Mouse (Mus musculus) CH12.LX (cell line): ENCODE results near the gene Ptpn23. TPM values are rescaled to one million over a fixed set of nuclear protein-coding genes. Genes with fewer than 3 reads are reported as not detected.

ENCODE experiments used
- DNase-seq: peaks from one replicate; pipeline ENCODE4 v3.0.0-alpha.2; 2013; ENCODE audit errors: extremely low read depth
- H3K27ac ChIP-seq: 2 replicates; pipeline ENCODE4 v1.5.1; 2012; ENCODE audit warnings: low read depth, mild to moderate bottlenecking, control low read depth, moderate library complexity; ENCODE audit not compliant: insufficient read depth
- H3K27me3 ChIP-seq: replicated peaks from 2 replicates; pipeline ENCODE3; 2012; ENCODE audit warnings: inconsistent platforms
- H3K36me3 ChIP-seq, 2 experiments: replicated peaks in 1 of 2; 2 replicates each; pipeline versions ENCODE3 to v1.6.1; 2012; ENCODE audit warnings: inconsistent platforms in 1 of 2, low read length in 1 of 2, mild to moderate bottlenecking in 1 of 2, mixed read lengths in 1 of 2, moderate library complexity in 1 of 2; ENCODE audit not compliant: control insufficient read depth in 1 of 2, insufficient read depth in 1 of 2
- H3K4me1 ChIP-seq, 2 experiments: 2 replicates each; pipeline ENCODE4 v1.6.1; 2012; ENCODE audit warnings: inconsistent platforms in 1 of 2, moderate library complexity in 1 of 2; ENCODE audit not compliant: insufficient read depth in 2 of 2, control insufficient read depth in 1 of 2
- H3K4me2 ChIP-seq: 2 replicates; pipeline ENCODE4 v1.6.1; 2012; ENCODE audit warnings: low read depth, mild to moderate bottlenecking, control low read depth; ENCODE audit not compliant: poor library complexity, insufficient read depth, severe bottlenecking
- H3K4me3 ChIP-seq, 3 experiments: fragments of 150-350 bp in 1 of 3; sonication (generic) in 1 of 3; replicated peaks in 1 of 3; 2 replicates each; pipeline versions ENCODE3 to v1.5.1; 2011 to 2012; ENCODE audit warnings: low read depth in 2 of 3, low read length in 2 of 3, mild to moderate bottlenecking in 2 of 3, moderate library complexity in 2 of 3, control low read depth in 1 of 3, improper control_type of control experiment in 1 of 3, inconsistent platforms in 1 of 3, mixed read lengths in 1 of 3; ENCODE audit not compliant: poor library complexity in 1 of 3
- H3K79me2 ChIP-seq: replicated peaks from 2 replicates; pipeline ENCODE4 v1.6.1; 2012; ENCODE audit warnings: mild to moderate bottlenecking, moderate library complexity; ENCODE audit not compliant: control insufficient read depth, poor library complexity, insufficient read depth, severe bottlenecking; ENCODE audit errors: extremely low read depth
- H3K9ac ChIP-seq: 2 replicates; pipeline ENCODE4 v1.6.1; 2012; ENCODE audit warnings: low read depth, mild to moderate bottlenecking, control low read depth, moderate library complexity; ENCODE audit not compliant: insufficient read depth
- H3K9me3 ChIP-seq: replicated peaks from 2 replicates; pipeline ENCODE3; 2012; ENCODE audit warnings: low read length, inconsistent platforms, mixed read lengths
- BHLHE40 ChIP-seq: IDR thresholded peaks from 2 replicates; pipeline ENCODE4 v1.6.1; 2011; ENCODE audit warnings: mild to moderate bottlenecking, low read depth, low read length, improper control_type of control experiment
- CHD2 ChIP-seq: IDR thresholded peaks from 2 replicates; pipeline ENCODE4 v1.6.1; 2011; ENCODE audit warnings: low read length, improper control_type of control experiment
- EP300 ChIP-seq: IDR thresholded peaks from 2 replicates; pipeline ENCODE4 v1.6.1; 2011; ENCODE audit warnings: low read length, improper control_type of control experiment
- GABPA ChIP-seq: IDR thresholded peaks from 2 replicates; pipeline ENCODE4 v1.6.1; 2012; ENCODE audit warnings: low read depth, low read length, improper control_type of control experiment, inconsistent platforms; ENCODE audit not compliant: insufficient replicate concordance
- HCFC1 ChIP-seq: IDR thresholded peaks from 2 replicates; pipeline ENCODE4 v1.6.1; 2012; ENCODE audit warnings: low read depth, mild to moderate bottlenecking, inconsistent platforms, low read length, improper control_type of control experiment
- IRF4 ChIP-seq: IDR thresholded peaks from 2 replicates; pipeline ENCODE4 v1.6.1; 2014; ENCODE audit warnings: low read depth, mild to moderate bottlenecking, inconsistent platforms, low read length, improper control_type of control experiment
- JUN ChIP-seq: IDR thresholded peaks from 2 replicates; pipeline ENCODE4 v1.6.1; 2011; ENCODE audit warnings: low read depth, mild to moderate bottlenecking, low read length, improper control_type of control experiment, moderate library complexity; ENCODE audit not compliant: insufficient read depth
- KAT2A ChIP-seq: IDR thresholded peaks from 2 replicates; pipeline ENCODE4 v1.6.1; 2012; ENCODE audit warnings: low read length, improper control_type of control experiment, inconsistent platforms; ENCODE audit not compliant: insufficient replicate concordance
- MAFK ChIP-seq: IDR thresholded peaks from 2 replicates; pipeline ENCODE4 v1.6.1; 2011; ENCODE audit warnings: low read length, improper control_type of control experiment; ENCODE audit not compliant: insufficient replicate concordance
- MEF2A ChIP-seq: IDR thresholded peaks from 2 replicates; pipeline ENCODE4 v1.6.1; 2014; ENCODE audit warnings: low read depth, mild to moderate bottlenecking, inconsistent platforms, low read length, improper control_type of control experiment, borderline replicate concordance
- MYC ChIP-seq: IDR thresholded peaks from 2 replicates; pipeline ENCODE4 v1.6.1; 2011; ENCODE audit warnings: low read depth, mild to moderate bottlenecking, improper control_type of control experiment, low read length
- NELFE ChIP-seq: IDR thresholded peaks from 2 replicates; pipeline ENCODE4 v1.6.1; 2011; ENCODE audit warnings: low read depth, low read length, improper control_type of control experiment
- RAD21 ChIP-seq: IDR thresholded peaks from 2 replicates; pipeline ENCODE4 v1.6.1; 2011; ENCODE audit warnings: low read depth, mild to moderate bottlenecking, low read length, improper control_type of control experiment, moderate library complexity
- RCOR1 ChIP-seq: conservative IDR thresholded peaks from 2 replicates; pipeline ENCODE4 v1.6.1; 2012; ENCODE audit warnings: low read depth, mild to moderate bottlenecking, inconsistent platforms, low read length, improper control_type of control experiment
- SIN3A ChIP-seq: IDR thresholded peaks from 2 replicates; pipeline ENCODE4 v1.6.1; 2012; ENCODE audit warnings: low read length, improper control_type of control experiment, inconsistent platforms
- SMC3 ChIP-seq: IDR thresholded peaks from 2 replicates; pipeline ENCODE4 v1.6.1; 2011; ENCODE audit warnings: low read depth, low read length, improper control_type of control experiment
- USF2 ChIP-seq: conservative IDR thresholded peaks from 2 replicates; pipeline ENCODE4 v1.6.1; 2011; ENCODE audit warnings: low read depth, low read length, improper control_type of control experiment
- ZC3H11A ChIP-seq: IDR thresholded peaks from 2 replicates; pipeline ENCODE4 v1.6.1; 2012; ENCODE audit warnings: low read depth, mild to moderate bottlenecking, inconsistent platforms, low read length, improper control_type of control experiment
- ZMIZ1 ChIP-seq: IDR thresholded peaks from 2 replicates; pipeline ENCODE4 v1.6.1; 2012; ENCODE audit warnings: low read depth, mild to moderate bottlenecking, inconsistent platforms, low read length, improper control_type of control experiment
- ZNF384 ChIP-seq: IDR thresholded peaks from 2 replicates; pipeline ENCODE4 v1.6.1; 2012; ENCODE audit warnings: low read depth, low read length, improper control_type of control experiment, inconsistent platforms
- dilution Hi-C: fragments of 300-500 bp; cut with MboI; formaldehyde crosslinking; loops from 2 replicates; pipeline ENCODE4 v1.14.3; 2020; ENCODE audit warnings: low sequenced_read_pairs; ENCODE audit not compliant: extremely low pct_unique_long_range_greater_than_20kb, extremely low pct_ligation_motif_present
- in situ Hi-C: fragments of 300-500 bp; cut with MboI; formaldehyde crosslinking; loops from 3 replicates; pipeline ENCODE4 v1.14.3; 2019; ENCODE audit warnings: low sequenced_read_pairs, low pct_ligation_motif_present, low pct_unique_long_range_greater_than_20kb, mixed read lengths
- polyA plus RNA-seq: library from polyadenylated mRNA; unstranded; fragments of >175 nt; gene quantifications from 2 replicates; pipeline ENCODE4 v1.2.1, GENCODE M21; 2012; ENCODE audit warnings: low read depth; ENCODE audit not compliant: insufficient read length
- total RNA-seq, 2 experiments: library from RNA; depleted of rRNA; stranded (reverse); fragments of 300-350 nt in 1 of 2; fragments of >200 nt in 1 of 2; gene quantifications; 2 replicates each; pipeline ENCODE4 v1.2.3; 2012 to 2014

The Ptpn23 gene
- total and polyA plus RNA-seq, 3 experiments: 3.4 to 41.7 (median 12.7) TPM

DNA sequence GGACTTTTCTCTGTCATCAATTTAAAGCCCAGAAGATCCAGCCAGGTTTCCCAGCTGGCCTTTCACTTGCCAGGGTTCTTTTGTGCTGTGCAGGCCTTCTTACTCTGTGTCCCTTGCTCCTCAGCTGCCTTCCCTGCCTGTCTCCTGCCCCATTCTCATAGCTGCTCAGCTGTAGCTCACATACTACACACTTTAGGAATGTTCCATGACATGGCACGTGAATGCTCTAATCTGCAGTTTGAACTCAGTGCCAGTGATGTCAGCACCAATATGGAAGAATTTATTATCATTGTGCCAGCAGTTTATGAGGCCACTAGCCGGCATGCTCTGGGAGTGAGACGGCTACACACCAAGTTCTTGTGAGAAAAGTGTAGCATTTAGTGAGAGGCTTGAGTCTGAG, 38.2 kb downstream of the Ptpn23 start:
- Histone ChIP-seq H3K4me1 (no peaks in the 10 kb centered on the region), H3K9me3 (no peaks in the 10 kb centered on the region), H3K4me3 (no peak overlapping the region), H3K36me3 (peaks cover 33 to 93% of the 10 kb centered on the region in 2 experiments), H3K27ac (no peak overlapping the region), H3K9ac (no peak overlapping the region), H3K79me2 (no peaks in the 10 kb centered on the region), H3K4me2 (no peak overlapping the region), H3K27me3 (no peaks in the 10 kb centered on the region)
- TF ChIP-seq RAD21 (no peak), JUN (no peak), ZMIZ1 (no peak), BHLHE40 (no peak), RCOR1 (no peak), MEF2A (no peak), MYC (no peak), CHD2 (no peak), ZNF384 (no peak), IRF4 (no peak), NELFE (no peak), GABPA (no peak), USF2 (no peak), HCFC1 (no peak), SIN3A (no peak), SMC3 (no peak), KAT2A (no peak), MAFK (no peak)
- in situ Hi-C loops: no loop called here
- dilution Hi-C loops: no loop called here
- DNase-seq: no peak

DNA sequence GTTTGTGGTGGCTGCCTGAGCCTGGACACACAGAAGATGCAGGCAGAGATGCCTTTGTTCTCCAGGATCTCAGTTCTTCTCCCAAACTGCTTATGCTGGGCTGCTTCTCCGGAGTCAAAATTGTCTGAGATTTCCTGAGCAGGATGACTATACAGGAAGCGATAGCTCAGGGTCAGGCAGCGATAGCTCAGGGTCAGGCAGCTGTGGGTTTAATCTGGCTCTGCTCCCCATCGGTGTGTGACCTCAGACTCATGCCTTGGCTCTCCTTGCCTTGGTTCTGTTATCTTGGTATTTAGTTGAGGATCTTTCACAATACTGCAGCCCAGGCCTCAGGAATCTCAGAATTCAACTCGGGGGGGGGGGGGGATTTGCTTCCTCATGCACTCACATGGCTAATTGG, 41.3 kb downstream of the Ptpn23 start:
- Histone ChIP-seq H3K4me3 (no peak overlapping the region), H3K79me2 (no peaks in the 10 kb centered on the region), H3K27ac (no peak overlapping the region), H3K4me1 (no peaks in the 10 kb centered on the region), H3K27me3 (no peaks in the 10 kb centered on the region), H3K36me3 (peaks cover 24 to 87% of the 10 kb centered on the region in 2 experiments)
- no peak for DNase-seq
- TF ChIP-seq KAT2A (no peak), JUN (no peak), ZC3H11A (no peak), NELFE (no peak), EP300 (no peak)
- TF ChIP-seq, all 38 proteins: peak for 0
- in situ Hi-C loops (no loop called here), dilution Hi-C loops (no loop called here)
- Histone ChIP-seq H3K9me3 (no peaks in the 10 kb centered on the region), H3K4me2 (no peak overlapping the region), H3K9ac (no peak overlapping the region)
